Mouse (Mus musculus) kidney, adult 9 months (tissue): ENCODE measurements at regions not wholly inside any gene's neighbourhood (a gene's known extent, or its start where the extent isn't known, plus 50 kb on each side); places are given as distances from the start of the nearest gene placed in this dataset.
"Not testable (repeated sequence)": the region's sequence is repeated elsewhere in the genome, so short reads cannot be mapped to it uniquely, and the experiment has no call there.

ENCODE experiments used
- DNase-seq: peaks from one replicate; pipeline ENCODE4 v3.0.0; 2022

- DNase-seq, result no peak
Observed at GRCm38 (mm10) chr13:44635221-44636007, 93.9 kb upstream of the Jarid2 start.

GRCm38 (mm10) chr13:44636008-44636335, 93.3 kb upstream of the Jarid2 start:
- DNase-seq, result no peak

- DNase-seq, result no peak
Observed at GRCm38 (mm10) chr13:44642361-44642760, 86.9 kb upstream of the Jarid2 start.

GRCm38 (mm10) chr13:44650052-44650451, 79.2 kb upstream of the Jarid2 start:
- no peak for DNase-seq

- peak; percentile 36 for DNase-seq
Observed at GRCm38 (mm10) chr13:44651259-44652238, 77.7 kb upstream of the Jarid2 start.

- DNase-seq, result peak; percentile 37
Observed at GRCm38 (mm10) chr13:44657905-44658414, 71.3 kb upstream of the Jarid2 start.

- DNase-seq, result no peak
Observed at GRCm38 (mm10) chr13:44659861-44660260, 69.4 kb upstream of the Jarid2 start.

GRCm38 (mm10) chr13:44663062-44663461, 66.2 kb upstream of the Jarid2 start:
- DNase-seq, result no peak

GRCm38 (mm10) chr13:44663730-44664129, 65.5 kb upstream of the Jarid2 start:
- DNase-seq, result no peak

GRCm38 (mm10) chr13:44669761-44670160, 59.5 kb upstream of the Jarid2 start:
- DNase-seq, result no peak

GRCm38 (mm10) chr13:44673337-44673966, 55.8 kb upstream of the Jarid2 start:
- DNase-seq, result no peak

GRCm38 (mm10) chr13:44673967-44674357, 55.3 kb upstream of the Jarid2 start:
- DNase-seq, result no peak

- DNase-seq, result no peak
Observed at GRCm38 (mm10) chr13:44674926-44675650, 54.2 kb upstream of the Jarid2 start.

GRCm38 (mm10) chr13:44676041-44676440, 53.2 kb upstream of the Jarid2 start:
- DNase-seq, result no peak

GRCm38 (mm10) chr13:44678121-44678520, 51.2 kb upstream of the Jarid2 start:
- DNase-seq, result no peak

GRCm38 (mm10) chr13:44679457-44679856, 49.8 kb upstream of the Jarid2 start:
- not testable (repeated sequence) for DNase-seq
